Mouse (Mus musculus) gastrocnemius, postnatal 36 days (tissue): ENCODE measurements at regions not wholly inside any gene's neighbourhood (a gene's known extent, or its start where the extent isn't known, plus 50 kb on each side); places are given as distances from the start of the nearest gene placed in this dataset.
A peak's percentile ranks its signal among the peaks of the same experiment; 100 is the strongest.

Experiments
- DNase-seq, 2 experiments: peaks; one replicate each; pipeline ENCODE4 v3.0.0; 2022
- intact Hi-C: fragments of 180-260 bp; cut with DNase I; formaldehyde crosslinking; loops from one replicate; pipeline ENCODE4 v1.15.1; 2025

DNA sequence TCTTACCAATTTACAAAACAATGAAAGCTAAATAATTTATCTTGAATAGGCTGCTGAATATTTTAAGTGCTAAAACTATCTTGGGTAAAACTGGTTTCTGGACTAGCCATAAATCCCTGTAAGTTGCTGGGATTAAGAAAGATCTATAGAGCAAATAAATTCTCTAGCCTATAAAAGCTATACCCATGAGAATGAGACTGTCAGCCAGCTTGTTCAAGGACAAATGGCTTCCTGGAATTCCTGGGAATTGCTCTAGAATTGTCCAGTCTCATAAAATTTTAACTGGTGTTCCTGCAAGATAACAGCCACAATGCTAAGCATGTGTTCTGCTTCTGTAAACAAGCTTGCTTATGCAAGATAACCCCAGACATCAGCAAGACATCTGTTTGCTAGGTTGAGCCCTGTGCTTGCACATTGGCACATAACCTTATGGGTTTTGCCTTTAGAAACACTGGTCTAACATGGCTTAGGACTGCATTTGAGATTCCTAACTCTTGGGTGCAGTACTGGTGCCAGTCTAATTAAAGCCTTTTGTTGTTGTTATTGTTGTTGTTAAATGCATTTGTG, 180.2 kb upstream of the Syt10 start:
- DNase-seq, result no peak
- intact Hi-C loops, result no loop called here

DNA sequence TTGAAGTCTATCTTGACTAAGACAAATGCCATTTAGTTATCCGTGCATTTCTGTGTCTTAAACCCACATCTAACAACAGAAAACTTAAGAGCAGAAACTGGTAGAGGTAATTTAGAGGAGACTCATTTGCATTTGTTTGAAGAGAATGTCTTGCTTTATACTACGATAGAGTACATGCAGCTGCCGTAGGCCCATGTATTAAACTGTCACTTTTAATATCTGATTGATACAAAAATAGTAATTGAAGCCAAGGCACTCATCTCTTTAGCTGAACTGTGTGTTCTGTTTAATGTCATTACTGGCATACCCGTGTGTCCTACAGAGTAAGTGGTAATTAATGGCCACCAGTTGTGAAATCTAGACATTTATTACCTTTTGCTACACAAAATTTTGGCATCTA, 181.5 kb upstream of the Syt10 start:
- intact Hi-C loops, result no loop called here
- DNase-seq, result no peak

DNA sequence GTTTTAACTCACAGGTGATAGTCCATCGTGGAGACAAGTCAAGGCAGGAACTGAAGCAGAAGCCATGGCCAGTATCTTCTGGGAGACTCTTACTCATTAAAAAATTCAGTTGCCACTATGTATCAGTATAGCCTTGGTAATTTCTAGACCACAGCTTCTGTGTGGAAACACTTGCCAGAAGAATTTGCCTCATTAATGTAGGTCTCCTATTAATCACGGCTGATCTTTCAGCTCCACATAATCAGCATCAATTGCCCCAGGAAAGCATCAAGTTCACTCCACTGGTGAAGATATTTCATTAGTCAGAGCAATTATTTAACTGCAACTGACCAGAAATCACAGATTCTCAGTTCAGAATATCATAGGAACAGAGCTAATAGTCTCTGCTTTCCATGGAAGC, 189.8 kb upstream of the Alg10b start:
- intact Hi-C loops, result no loop called here
- no peak for DNase-seq

DNA sequence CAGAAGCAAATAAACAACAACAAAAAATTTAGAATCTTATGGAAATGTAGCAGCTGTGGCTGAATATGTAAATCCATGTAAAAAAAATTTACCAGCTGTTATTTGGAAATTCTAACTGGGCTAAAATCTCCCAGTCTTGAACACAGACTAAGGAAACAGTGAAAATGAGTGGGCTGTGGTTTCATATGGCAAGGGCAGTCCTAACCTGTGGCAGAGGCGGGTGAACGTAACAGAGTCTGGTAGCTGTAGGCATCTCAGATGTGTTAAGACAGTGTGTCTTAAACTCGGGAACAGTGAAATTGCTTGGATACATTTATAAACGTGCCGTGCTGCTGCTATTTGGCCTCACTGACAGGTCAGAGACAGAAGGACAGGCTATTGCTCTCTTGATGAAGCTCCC, 178.4 kb upstream of the Alg10b start:
- intact Hi-C loops, result no loop called here
- DNase-seq, result no peak

DNA sequence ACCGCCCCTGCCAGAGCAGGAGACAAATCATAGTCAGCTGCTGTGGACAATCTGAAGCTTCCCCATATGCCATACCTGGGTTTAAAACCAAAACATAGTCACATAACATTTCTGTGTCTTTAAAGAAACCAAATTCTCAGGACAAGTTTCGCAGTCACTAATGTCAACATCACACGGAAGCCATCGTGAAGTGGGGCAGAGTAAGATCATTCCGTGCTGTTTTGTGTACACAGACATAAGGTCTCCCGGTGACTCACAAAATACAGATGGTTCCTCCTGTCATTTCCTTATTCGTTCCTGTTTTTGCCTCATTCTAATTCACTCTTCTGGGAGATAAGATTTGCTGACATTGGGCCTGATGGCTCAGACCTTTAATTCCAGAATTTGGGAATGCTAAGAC, 162.1 kb upstream of the Alg10b start:
- intact Hi-C loops, result no loop called here
- DNase-seq, result no peak

DNA sequence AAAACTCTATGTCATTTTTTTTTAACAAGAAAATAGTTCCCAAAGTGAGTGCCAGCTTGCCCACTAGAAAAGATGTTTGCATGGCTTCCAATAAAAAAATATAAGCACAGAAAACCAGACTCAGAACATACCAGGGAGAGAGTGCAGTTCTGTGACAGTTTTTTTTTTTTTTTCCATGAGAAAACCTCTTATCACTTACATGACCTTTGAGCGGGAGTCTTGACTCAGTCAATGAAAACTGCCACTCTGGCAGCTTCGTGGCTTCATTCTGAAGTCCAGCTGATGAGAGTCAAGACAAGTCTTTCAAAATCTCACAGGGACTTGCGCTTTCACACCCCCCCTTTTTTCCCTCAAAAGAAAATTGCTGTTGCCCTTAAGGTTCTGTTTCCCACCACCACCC, 158.3 kb upstream of the Alg10b start:
- no peak for DNase-seq
- intact Hi-C loops, result no loop called here

DNA sequence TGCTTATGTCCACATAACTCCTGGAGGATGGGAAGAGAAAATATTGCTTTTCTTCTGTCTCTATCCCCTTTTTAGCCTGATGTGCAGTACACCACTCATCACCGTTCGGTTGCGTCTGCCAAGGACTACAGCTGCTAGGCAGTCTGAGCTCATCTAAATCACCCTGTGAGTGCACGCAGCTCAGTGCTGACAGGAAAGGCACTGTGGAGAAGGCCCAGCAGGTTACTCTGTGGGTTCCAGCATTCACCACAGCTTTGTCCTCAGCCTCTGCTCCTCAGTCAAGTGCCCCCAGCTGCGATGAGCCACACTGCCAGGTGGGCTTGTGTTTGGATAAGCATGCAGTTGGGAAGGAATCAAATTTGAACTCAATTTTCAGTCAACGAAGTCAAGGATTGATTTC, 152.0 kb upstream of the Alg10b start:
- intact Hi-C loops, result no loop called here
- DNase-seq, result peak in 1 of 2 experiments; percentile 13

DNA sequence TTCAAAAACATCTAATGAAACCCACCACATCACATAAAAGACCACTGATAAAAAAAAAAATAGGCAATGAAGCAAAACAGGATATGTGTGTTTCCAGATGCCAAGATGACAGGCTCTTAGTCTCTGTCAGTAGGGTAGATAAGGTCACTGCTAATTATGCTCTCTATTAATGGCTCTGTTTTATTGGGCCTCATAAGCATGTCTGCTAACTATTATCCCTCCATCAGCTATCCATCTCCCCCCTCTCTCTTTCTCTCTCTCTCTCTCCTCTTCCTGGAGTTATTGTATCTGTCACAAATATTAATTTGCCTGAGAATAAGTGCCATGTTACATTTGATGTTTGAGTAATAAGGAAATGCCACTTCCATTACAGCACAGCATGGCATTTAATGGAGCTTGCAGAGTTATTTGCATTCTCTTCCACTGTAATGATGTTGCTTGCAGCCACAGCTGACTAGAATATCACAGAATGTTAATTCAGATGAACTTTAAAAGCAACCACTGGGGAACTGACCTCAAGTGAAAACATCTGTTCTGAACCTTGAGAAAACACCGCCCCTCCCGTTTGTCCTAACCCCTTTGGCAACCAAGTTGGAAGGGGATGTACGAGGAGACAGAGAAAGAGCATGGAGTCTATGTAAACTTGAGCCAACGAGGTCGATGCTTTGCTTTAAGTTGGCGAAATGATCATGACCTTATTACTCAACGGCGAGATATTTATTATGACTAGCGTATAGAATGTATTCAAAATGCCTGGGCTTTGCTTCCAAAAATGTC, 141.7 kb upstream of the Alg10b start:
- intact Hi-C loops, result no loop called here

DNA sequence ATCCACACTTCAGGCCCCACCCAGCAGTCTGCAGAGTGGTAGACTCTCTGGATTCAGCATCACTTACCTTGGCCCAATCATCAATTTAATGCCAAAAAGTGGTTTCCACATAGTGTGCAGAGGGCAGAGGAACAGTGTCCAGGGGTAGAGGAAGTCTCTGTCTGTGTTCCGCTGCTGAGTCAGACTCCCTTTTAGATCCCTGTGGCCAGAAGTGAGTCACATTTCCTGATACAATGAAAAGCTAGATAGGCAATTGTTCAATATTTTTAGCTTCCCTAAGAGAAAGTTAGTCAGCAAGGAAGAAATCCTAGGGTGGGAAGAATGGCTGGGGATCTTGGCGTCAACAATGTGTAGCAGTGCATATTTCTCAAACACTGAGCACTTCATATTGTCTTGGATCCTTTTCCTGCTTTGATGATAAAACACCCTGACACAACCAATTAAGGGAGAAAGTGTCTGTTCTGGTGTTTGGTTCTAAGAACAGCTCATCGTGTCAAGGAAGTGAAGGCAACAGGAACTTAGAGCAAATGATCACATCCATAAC, 114.6 kb upstream of the Alg10b start:
- intact Hi-C loops, result no loop called here
- no peak for DNase-seq

More for the DNA sequence above, 141.7 kb upstream of the Alg10b start:
- peak in 1 of 2 experiments; percentile 7 for DNase-seq

DNA sequence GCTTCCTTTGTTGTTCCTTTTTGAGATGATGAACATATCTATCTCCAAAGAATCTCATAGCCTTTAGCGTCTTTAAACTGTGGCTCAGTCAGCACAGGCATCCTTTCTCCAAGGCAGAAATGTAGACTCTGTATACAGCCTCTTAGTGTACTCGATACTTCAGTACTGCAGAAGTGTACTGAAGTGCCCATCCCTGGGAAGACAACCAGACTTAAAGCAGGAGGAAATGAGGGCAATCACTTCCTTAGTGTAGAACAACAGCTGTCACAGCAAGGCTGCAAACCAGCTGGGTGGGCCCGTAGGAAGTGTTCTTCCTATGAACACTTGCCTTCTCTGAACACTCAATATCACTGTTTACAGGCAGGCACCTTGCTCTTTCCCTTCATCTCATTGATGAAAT, 110.5 kb upstream of the Alg10b start:
- intact Hi-C loops, result no loop called here
- DNase-seq, result no peak

DNA sequence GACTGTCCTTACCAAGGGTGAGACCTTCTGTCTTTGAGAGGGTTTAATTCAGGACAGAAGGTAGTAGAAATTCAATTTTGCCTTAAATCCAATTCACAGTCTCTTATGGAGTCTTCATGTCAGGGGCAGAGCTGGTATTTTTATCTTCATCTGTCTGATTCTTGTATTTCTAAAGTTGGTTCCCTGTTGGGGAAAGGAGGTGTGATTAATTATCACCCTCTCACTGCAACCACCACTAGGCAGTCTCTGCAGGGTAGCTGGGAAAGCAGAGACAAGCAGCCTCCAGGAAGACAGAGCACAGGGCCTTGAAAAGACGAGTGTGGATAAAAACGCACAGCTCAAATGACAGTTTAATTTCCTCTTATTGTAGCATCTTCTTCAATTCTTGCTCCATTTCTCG, 104.4 kb upstream of the Alg10b start:
- intact Hi-C loops, result no loop called here
- no peak for DNase-seq

DNA sequence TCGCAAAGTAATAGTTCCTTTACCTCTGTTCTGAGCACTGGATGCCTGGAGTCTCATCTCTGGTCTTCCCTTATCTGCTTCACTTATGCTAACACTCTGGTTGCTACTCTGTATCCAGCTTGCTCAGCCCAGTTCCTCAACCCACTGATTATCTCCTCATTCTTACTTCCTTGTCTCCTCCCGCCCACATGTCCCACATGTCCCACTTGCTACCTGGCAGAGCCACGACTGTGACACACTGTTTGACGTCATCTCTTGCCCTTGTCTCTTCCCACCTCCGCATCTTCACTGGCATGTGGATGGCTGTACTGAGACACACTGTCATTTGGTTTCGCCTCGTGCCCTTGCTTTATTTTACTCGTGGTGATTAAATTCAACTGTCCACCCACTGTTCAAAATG, 100.1 kb upstream of the Alg10b start:
- intact Hi-C loops, result no loop called here
- no peak for DNase-seq

DNA sequence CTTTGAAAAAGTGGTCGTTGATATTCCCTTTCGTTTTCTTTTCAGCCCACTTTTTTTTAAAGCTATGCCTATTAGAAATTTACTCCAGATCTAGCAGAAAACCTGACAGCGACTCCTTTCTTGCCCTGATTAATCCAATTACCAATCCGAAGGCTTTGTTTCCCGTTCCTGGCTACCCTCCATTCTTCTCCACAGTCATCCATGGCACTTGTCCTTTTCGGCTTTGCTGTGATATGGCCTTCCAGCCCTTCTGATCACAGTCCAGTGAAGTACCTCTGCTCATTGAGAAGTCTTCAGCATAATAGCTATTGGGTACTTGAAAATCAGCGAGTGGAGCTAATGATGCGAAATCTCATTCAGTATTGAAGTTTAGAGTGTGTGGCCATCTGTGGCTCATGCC, 99.0 kb upstream of the Alg10b start:
- DNase-seq, result no peak
- intact Hi-C loops, result no loop called here

DNA sequence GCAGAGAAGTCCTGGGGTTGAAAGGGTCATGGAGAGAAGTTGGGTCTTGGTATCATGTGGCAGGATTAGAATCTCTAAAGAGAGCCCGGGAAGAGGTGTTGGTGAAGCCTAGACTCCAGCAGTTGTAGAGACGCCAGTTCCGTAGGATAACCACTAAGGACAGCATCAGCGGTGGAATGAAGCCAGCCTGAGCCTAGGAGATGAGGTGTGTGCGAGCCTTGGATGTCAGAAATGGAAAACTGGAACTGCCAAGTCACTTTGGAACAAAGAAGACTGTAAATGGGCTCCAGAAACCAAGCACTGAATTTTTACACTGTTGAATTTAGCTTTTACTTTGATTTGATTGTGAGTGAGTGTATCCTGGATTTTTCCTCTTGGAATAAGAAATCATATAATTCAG, 92.3 kb upstream of the Alg10b start:
- intact Hi-C loops, result no loop called here
- DNase-seq, result no peak

DNA sequence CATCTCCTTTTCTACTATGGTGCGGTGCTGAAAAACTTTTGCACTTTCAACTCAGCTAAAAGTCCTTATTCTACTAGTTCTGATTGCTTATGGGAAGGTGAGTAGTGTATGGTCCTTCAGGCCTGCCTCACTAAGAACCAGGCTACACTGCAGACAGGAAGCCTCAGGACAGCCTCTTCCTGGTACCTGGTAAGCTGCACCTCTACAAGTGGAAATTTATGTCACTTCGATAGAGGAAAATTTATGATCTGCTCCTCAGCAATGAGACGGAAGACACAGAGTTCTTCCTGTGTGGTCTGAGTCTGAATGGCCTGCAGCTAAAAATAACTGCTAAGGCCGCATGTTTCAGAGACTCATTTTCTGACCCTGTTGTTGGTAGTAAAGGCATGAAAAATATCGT, 83.1 kb upstream of the Alg10b start:
- no peak for DNase-seq
- intact Hi-C loops, result no loop called here

DNA sequence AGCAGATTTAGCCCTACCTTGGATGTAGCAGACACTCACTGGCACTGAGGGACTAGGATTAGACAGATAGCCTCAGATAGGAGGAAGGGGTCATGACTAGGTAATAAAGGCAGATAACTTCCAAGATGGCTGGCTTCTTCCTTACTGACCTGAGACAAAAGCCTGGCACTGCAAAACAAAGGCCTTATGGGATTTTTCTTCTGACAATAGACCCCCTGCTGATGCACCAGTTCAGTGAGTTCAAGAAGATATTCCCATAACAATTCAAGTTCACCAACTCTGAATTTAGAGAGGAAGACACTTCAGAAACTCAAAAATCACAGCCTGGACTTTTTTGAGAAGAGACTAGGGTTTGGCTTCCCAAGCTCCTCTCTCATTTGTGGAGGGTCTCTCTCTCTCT, 75.4 kb upstream of the Alg10b start:
- intact Hi-C loops, result no loop called here
- no peak for DNase-seq

DNA sequence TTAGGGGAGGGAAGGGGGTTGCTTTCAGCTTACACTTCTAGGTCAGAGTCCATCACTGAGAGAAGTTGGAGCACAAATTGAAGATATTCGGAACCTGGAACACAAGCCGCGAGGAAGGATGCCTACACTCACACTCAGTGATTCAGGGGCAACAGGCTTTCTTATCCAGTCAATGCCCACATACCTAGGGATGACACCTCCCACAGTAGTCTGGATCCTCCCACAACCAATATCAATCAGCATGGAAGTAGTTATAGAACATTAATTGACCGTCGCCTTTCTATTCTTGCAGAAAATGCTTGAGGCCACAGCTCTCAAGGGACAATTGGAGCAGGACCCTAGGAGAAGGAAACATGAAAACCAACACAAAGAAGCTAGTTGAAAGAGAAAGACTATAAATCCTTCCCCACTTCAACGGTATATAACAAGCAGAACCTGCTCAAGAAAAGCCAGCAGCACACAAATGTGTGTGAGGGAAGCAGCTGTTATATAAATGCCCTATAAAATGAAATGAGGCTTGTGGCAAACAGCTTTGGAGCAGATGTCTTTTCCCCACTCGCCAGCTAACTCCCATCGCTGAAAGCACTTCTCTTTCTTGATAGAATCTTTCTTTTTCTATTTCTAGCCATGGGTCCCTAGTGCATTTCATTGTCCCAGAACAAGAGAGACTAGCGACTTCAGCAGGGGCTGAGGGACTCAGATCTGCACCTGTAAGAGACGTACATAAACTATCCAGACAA, 70.1 kb upstream of the Alg10b start:
- intact Hi-C loops, result no loop called here

More for the DNA sequence above, 70.1 kb upstream of the Alg10b start:
- DNase-seq, result no peak
